23 mouse cellular contexts compared by ENCODE assay signal in genomic region chr10:62037402-62038199, GRCm38 (mm10). TPM values are rescaled to one million over a fixed set of nuclear protein-coding genes. Genes with fewer than 3 reads are reported as not detected.
DNase-seq lines count a peak whose midpoint lies in the region; ATAC-seq and TF ChIP-seq lines count a peak whose summit lies in the region.
"Had no signal": no experiment of that assay in that cellular context is flagged by ENCODE, and none has a peak within 500 bp of the region (broad histone marks: within the 10 kb centered on the region; RNA-seq: fewer than 3 reads in every experiment).

No protein-coding gene starts in this region.

- TF ChIP-seq CTCF in lung, postnatal 0 days (IDR thresholded peaks at IDR 0.05) = no peak
- TF ChIP-seq CTCF in stomach, postnatal 0 days (IDR thresholded peaks at IDR 0.05; ENCODE audit: low read depth) = no peak

- peak; percentile 31; the same call in 1 of the 2 replicates for ATAC-seq in embryonic facial prominence, embryonic 15.5 days (ENCODE audit: insufficient number of reproducible peaks, low FRiP score, low TSS enrichment, low read depth)
- peak; percentile 89 for ATAC-seq in lung, postnatal 0 days
- peak; percentile 24; the same call in 1 of the 2 replicates for ATAC-seq in stomach, postnatal 0 days (ENCODE audit: low FRiP score, low TSS enrichment)
- no peak for ATAC-seq in frontal cortex, adult (ENCODE audit: low TSS enrichment)
- ATAC-seq: inflammation-experienced regulatory T-cells, adult 6 months had no signal

- no peak overlapping the region for H3K4me3 ChIP-seq in embryonic facial prominence, embryonic 15.5 days (replicated peaks)
- H3K4me3 ChIP-seq in embryonic facial prominence, embryonic 10.5 days = no peak overlapping the region
- H3K4me3 ChIP-seq in lung, postnatal 0 days (ENCODE audit: low read depth, low read length) = no peak overlapping the region
- H3K4me3 ChIP-seq in stomach, postnatal 0 days (ENCODE audit: low read depth, low read length) = no peak overlapping the region
- H3K4me3 ChIP-seq: embryonic facial prominence, embryonic 13.5 days; heart, embryonic 10.5 days; hindbrain, embryonic 12.5 days; limb, embryonic 12.5 days; megakaryocyte, embryonic 14.5 days had no signal

- H3K9me3 ChIP-seq in embryonic facial prominence, embryonic 15.5 days (replicated peaks) = peaks cover 7% of the 10 kb centered on the region; the same call in 1 of the 2 replicates
- peaks cover 10% of the 10 kb centered on the region; the same call in 1 of the 2 replicates for H3K9me3 ChIP-seq in embryonic facial prominence, embryonic 10.5 days
- no peaks in the 10 kb centered on the region for H3K9me3 ChIP-seq in lung, postnatal 0 days (ENCODE audit: low read length)
- no peaks in the 10 kb centered on the region for H3K9me3 ChIP-seq in stomach, postnatal 0 days (ENCODE audit: control insufficient read depth, low read length)

- H3K9ac ChIP-seq in embryonic facial prominence, embryonic 15.5 days = no peak overlapping the region
- no peak overlapping the region for H3K9ac ChIP-seq in lung, postnatal 0 days (replicated peaks; ENCODE audit: low read depth)
- no peak overlapping the region for H3K9ac ChIP-seq in stomach, postnatal 0 days (ENCODE audit: low read length)
- H3K9ac ChIP-seq: embryonic facial prominence, embryonic 13.5 days; hindbrain, embryonic 12.5 days; limb, embryonic 12.5 days; liver, embryonic 14.5 days had no signal

- no peaks in the 10 kb centered on the region for H3K27me3 ChIP-seq in embryonic facial prominence, embryonic 15.5 days
- no peaks in the 10 kb centered on the region for H3K27me3 ChIP-seq in embryonic facial prominence, embryonic 10.5 days (replicated peaks; ENCODE audit: low read depth, poor library complexity, severe bottlenecking)
- no peaks in the 10 kb centered on the region for H3K27me3 ChIP-seq in lung, postnatal 0 days (replicated peaks; ENCODE audit: insufficient read depth, low read length)
- H3K27me3 ChIP-seq in stomach, postnatal 0 days (ENCODE audit: control insufficient read depth, insufficient read depth, low read length) = no peaks in the 10 kb centered on the region
- H3K27me3 ChIP-seq: embryonic facial prominence, embryonic 13.5 days; hindbrain, embryonic 12.5 days; limb, embryonic 12.5 days had no signal

- DNase-seq in embryonic facial prominence, embryonic 10.5 days (ENCODE audit: low spot score) = no peak
- DNase-seq in ES-CJ7 (ENCODE audit: low read depth, low spot score) = peak; percentile 61
- DNase-seq in lung, postnatal 0 days (ENCODE audit: low spot score) = peak; percentile 72
- DNase-seq in stomach, postnatal 0 days (ENCODE audit: low spot score) = no peak
- no peak for DNase-seq in spleen, postnatal 4 days (ENCODE audit: low spot score in 2 of 2)
- no peak for DNase-seq in heart, adult 18-20 months
- DNase-seq: adrenal gland, postnatal 25 days; cerebellum, adult 2 months; gastrocnemius, postnatal 36 days; heart, postnatal 10 days; kidney, postnatal 14 days; right cerebral cortex, adult 18-20 months; thymus, adult 2 months had no signal

- H3K27ac ChIP-seq in embryonic facial prominence, embryonic 15.5 days (replicated peaks) = no peak overlapping the region
- no peak overlapping the region for H3K27ac ChIP-seq in embryonic facial prominence, embryonic 10.5 days (replicated peaks)
- H3K27ac ChIP-seq in lung, postnatal 0 days (ENCODE audit: low read length) = 0 out of 2 replicates have a peak overlapping the region, but pooled peaks have one; percentile 33
- no peak overlapping the region for H3K27ac ChIP-seq in stomach, postnatal 0 days (replicated peaks)
- H3K27ac ChIP-seq: embryonic facial prominence, embryonic 13.5 days; heart, embryonic 10.5 days; hindbrain, embryonic 12.5 days; limb, embryonic 12.5 days; liver, embryonic 14.5 days had no signal

- TF ChIP-seq EP300 in lung, postnatal 0 days (IDR thresholded peaks at IDR 0.05) = 0 out of 2 replicates have a peak, but pooled peaks have one; percentile 68
- TF ChIP-seq EP300 in stomach, postnatal 0 days (optimal IDR thresholded peaks at IDR 0.05) = no peak

- peaks cover 3% of the 10 kb centered on the region; the same call in 1 of the 2 replicates for H3K4me1 ChIP-seq in embryonic facial prominence, embryonic 15.5 days
- peaks cover 9% of the 10 kb centered on the region for H3K4me1 ChIP-seq in embryonic facial prominence, embryonic 10.5 days
- 0 out of 2 replicates have a peak, but pooled peaks cover 3% of the 10 kb centered on the region for H3K4me1 ChIP-seq in lung, postnatal 0 days (ENCODE audit: insufficient read depth, low read depth, low read length)
- H3K4me1 ChIP-seq in stomach, postnatal 0 days (replicated peaks; ENCODE audit: control insufficient read depth, insufficient read depth) = no peaks in the 10 kb centered on the region
- H3K4me1 ChIP-seq: embryonic facial prominence, embryonic 13.5 days; hindbrain, embryonic 12.5 days; limb, embryonic 12.5 days; megakaryocyte, embryonic 14.5 days had no signal

- no peaks in the 10 kb centered on the region for H3K36me3 ChIP-seq in embryonic facial prominence, embryonic 15.5 days
- H3K36me3 ChIP-seq in embryonic facial prominence, embryonic 10.5 days (replicated peaks) = no peaks in the 10 kb centered on the region
- no peaks in the 10 kb centered on the region for H3K36me3 ChIP-seq in lung, postnatal 0 days (ENCODE audit: insufficient read depth, low read length)
- no peaks in the 10 kb centered on the region for H3K36me3 ChIP-seq in stomach, postnatal 0 days (ENCODE audit: control insufficient read depth, insufficient read depth, low read length)
- H3K36me3 ChIP-seq: embryonic facial prominence, embryonic 13.5 days; heart, embryonic 10.5 days; hindbrain, embryonic 12.5 days; limb, embryonic 12.5 days had no signal

- WGBS in embryonic facial prominence, embryonic 15.5 days = 67% methylated on average over 9 of the region's 9 CpGs
- WGBS in embryonic facial prominence, embryonic 10.5 days = 79% methylated on average over 9 of the region's 9 CpGs
- WGBS in lung, postnatal 0 days = 41% methylated on average over 9 of the region's 9 CpGs
- WGBS in stomach, postnatal 0 days = 46% methylated on average over 9 of the region's 9 CpGs

- no peak overlapping the region for H3K4me2 ChIP-seq in embryonic facial prominence, embryonic 15.5 days (replicated peaks)
- no peak overlapping the region for H3K4me2 ChIP-seq in lung, postnatal 0 days (replicated peaks; ENCODE audit: low read depth, low read length)
- H3K4me2 ChIP-seq in stomach, postnatal 0 days (replicated peaks; ENCODE audit: low read depth) = no peak overlapping the region
- H3K4me2 ChIP-seq: embryonic facial prominence, embryonic 13.5 days; hindbrain, embryonic 12.5 days; limb, embryonic 12.5 days had no signal

RNA-seq across cellular contexts. Expression of gene Col13a1, which starts 58.7 kb away (rescaled TPM):
- polyA plus RNA-seq in embryonic facial prominence, embryonic 15.5 days (2015; fragmentation: Nextera tagmentation; extraction: Ambion mirVana) = 13.1 and 17.2 TPM in 2 replicates
- 6.0 and 6.1 TPM in 2 replicates for polyA plus RNA-seq in embryonic facial prominence, embryonic 10.5 days (2016; fragmentation: Nextera tagmentation; extraction: Ambion mirVana)
- 54.8 and 61.8 TPM in 2 replicates for polyA plus RNA-seq in lung, postnatal 0 days (2015; fragmentation: Nextera tagmentation; extraction: Ambion mirVana)
- 2.3 and 3.3 TPM in 2 replicates for polyA plus RNA-seq in stomach, postnatal 0 days (2015; fragmentation: Nextera tagmentation; extraction: Ambion mirVana)
- total RNA-seq in heart, adult 18-20 months (2021) = under 1 TPM; 0.49 to 0.72 TPM
- total RNA-seq: common myeloid progenitor, adult 5-6 weeks had no signal
- polyA plus RNA-seq: inflammation-experienced regulatory T-cells, adult 6 months had no signal

Comparison
In these comparisons a context has a peak if more than half of its experiments do, and no peak if none do; other contexts are left out.
1. DNase-seq: peak in ES-CJ7 (single experiment) and lung, postnatal 0 days (single experiment); none in embryonic facial prominence, embryonic 10.5 days (single experiment), stomach, postnatal 0 days (single experiment), spleen, postnatal 4 days (0 of 2) and heart, adult 18-20 months (0 of 2).